26 mouse cellular contexts compared by ENCODE assay signal in the genomic region with DNA sequence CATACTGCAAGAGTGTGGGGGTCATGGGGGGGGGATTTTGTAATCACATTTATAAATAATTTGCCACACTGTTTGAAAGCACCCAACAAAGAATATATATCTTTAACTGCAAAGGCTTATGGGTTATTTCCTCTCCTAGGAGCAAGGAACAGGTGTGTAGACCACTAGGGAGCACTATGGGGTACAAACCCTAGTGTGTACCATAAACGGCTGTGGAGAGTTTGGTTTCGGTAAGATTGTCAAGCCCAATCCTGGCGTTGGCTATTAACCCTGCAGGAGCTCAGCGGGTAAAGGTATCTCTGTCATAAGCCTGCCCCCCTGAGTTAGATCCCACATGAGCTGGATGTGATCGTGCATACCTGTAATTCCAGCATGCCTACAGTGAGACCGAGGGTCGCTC.
DNase-seq lines count a peak whose midpoint lies in the region; ATAC-seq lines count a peak whose summit lies in the region.
"Had no signal": no experiment of that assay in that cellular context is flagged by ENCODE, and none has a peak within 500 bp of the region (broad histone marks: within the 10 kb centered on the region; RNA-seq: fewer than 3 reads in every experiment).

No protein-coding gene starts in this region.

- no peak overlapping the region for H3K9ac ChIP-seq in midbrain, embryonic 11.5 days (ENCODE audit: low read length)
- no peak overlapping the region for H3K9ac ChIP-seq in midbrain, embryonic 15.5 days
- H3K9ac ChIP-seq: embryonic facial prominence, embryonic 13.5 days; embryonic facial prominence, embryonic 15.5 days; forebrain, embryonic 12.5 days had no signal

- peak; percentile 18 for DNase-seq in heart, adult 11 months
- DNase-seq in heart, adult 18-20 months: no peak
- peak; percentile 51 for DNase-seq in midbrain, embryonic 11.5 days (ENCODE audit: low spot score, missing footprints)
- DNase-seq in frontal cortex, postnatal 25 days (ENCODE audit: low spot score in 2 of 2): no peak
- DNase-seq: adrenal gland, adult 2 months; adrenal gland, postnatal 10 days; adrenal gland, postnatal 25 days; B cell, adult 2 months; cerebellum, adult 11 months; cerebellum, adult 18-20 months; cerebellum, adult 8-10 months; cerebellum, adult 9-11 months; cerebellum, postnatal 14 days; cerebellum, postnatal 36 days; embryo, embryonic 11 days had no signal

- H3K4me2 ChIP-seq in midbrain, embryonic 11.5 days: no peak overlapping the region
- no peak overlapping the region for H3K4me2 ChIP-seq in midbrain, embryonic 15.5 days
- H3K4me2 ChIP-seq: embryonic facial prominence, embryonic 13.5 days; embryonic facial prominence, embryonic 15.5 days; forebrain, embryonic 12.5 days had no signal

- 76% methylated on average over 7 of the region's 7 CpGs for WGBS in midbrain, embryonic 11.5 days
- WGBS in midbrain, embryonic 15.5 days: 76% methylated on average over 7 of the region's 7 CpGs

- H3K27ac ChIP-seq in midbrain, embryonic 11.5 days (ENCODE audit: low read depth, low read length): no peak overlapping the region
- no peak overlapping the region for H3K27ac ChIP-seq in midbrain, embryonic 15.5 days
- H3K27ac ChIP-seq: embryonic facial prominence, embryonic 13.5 days; embryonic facial prominence, embryonic 15.5 days; forebrain, embryonic 10.5 days; forebrain, embryonic 12.5 days had no signal

- no peaks in the 10 kb centered on the region for H3K27me3 ChIP-seq in midbrain, embryonic 11.5 days (ENCODE audit: control insufficient read depth, insufficient read depth, low read length)
- no peaks in the 10 kb centered on the region for H3K27me3 ChIP-seq in midbrain, embryonic 15.5 days (replicated peaks)
- H3K27me3 ChIP-seq: embryonic facial prominence, embryonic 13.5 days; embryonic facial prominence, embryonic 15.5 days; forebrain, embryonic 12.5 days; Patski had no signal

- no peaks in the 10 kb centered on the region for H3K4me1 ChIP-seq in midbrain, embryonic 11.5 days (ENCODE audit: control insufficient read depth, insufficient read depth, low read length)
- H3K4me1 ChIP-seq in midbrain, embryonic 15.5 days: no peaks in the 10 kb centered on the region
- H3K4me1 ChIP-seq: embryonic facial prominence, embryonic 13.5 days; embryonic facial prominence, embryonic 15.5 days; forebrain, embryonic 10.5 days; forebrain, embryonic 12.5 days had no signal

- no peak overlapping the region for H3K4me3 ChIP-seq in midbrain, embryonic 11.5 days (ENCODE audit: low read depth, low read length)
- H3K4me3 ChIP-seq in midbrain, embryonic 15.5 days: no peak overlapping the region
- H3K4me3 ChIP-seq: embryonic facial prominence, embryonic 13.5 days; embryonic facial prominence, embryonic 15.5 days; erythroblast, embryonic 14.5 days; forebrain, embryonic 10.5 days; forebrain, embryonic 12.5 days had no signal

- no peak for ATAC-seq in midbrain, embryonic 11.5 days (ENCODE audit: low FRiP score)
- no peak for ATAC-seq in midbrain, embryonic 15.5 days (replicated peaks)
- ATAC-seq: CD4-positive, CD25-positive, alpha-beta regulatory T cell, adult 4 months; forebrain, embryonic 14.5 days; forebrain, embryonic 16.5 days; Patski had no signal

- H3K36me3 ChIP-seq in midbrain, embryonic 11.5 days (ENCODE audit: control insufficient read depth, insufficient read depth, low read length): no peaks in the 10 kb centered on the region
- H3K36me3 ChIP-seq in midbrain, embryonic 15.5 days (replicated peaks): no peaks in the 10 kb centered on the region
- H3K36me3 ChIP-seq: embryonic facial prominence, embryonic 13.5 days; embryonic facial prominence, embryonic 15.5 days; forebrain, embryonic 10.5 days; forebrain, embryonic 12.5 days; G1E had no signal

- no peaks in the 10 kb centered on the region for H3K9me3 ChIP-seq in midbrain, embryonic 11.5 days (ENCODE audit: control insufficient read depth, low read length)
- H3K9me3 ChIP-seq in midbrain, embryonic 15.5 days: no peaks in the 10 kb centered on the region
- H3K9me3 ChIP-seq: embryonic facial prominence, embryonic 13.5 days; embryonic facial prominence, embryonic 15.5 days; forebrain, embryonic 10.5 days; forebrain, embryonic 12.5 days; G1E had no signal

Comparison
In these comparisons a context has a peak if more than half of its experiments do, and no peak if none do; other contexts are left out.
1. DNase-seq: peak in heart, adult 11 months (single experiment) and midbrain, embryonic 11.5 days (single experiment); none in heart, adult 18-20 months (0 of 2) and frontal cortex, postnatal 25 days (0 of 2).